ENCODE assay signal across 23 mouse cellular contexts in the genomic region with DNA sequence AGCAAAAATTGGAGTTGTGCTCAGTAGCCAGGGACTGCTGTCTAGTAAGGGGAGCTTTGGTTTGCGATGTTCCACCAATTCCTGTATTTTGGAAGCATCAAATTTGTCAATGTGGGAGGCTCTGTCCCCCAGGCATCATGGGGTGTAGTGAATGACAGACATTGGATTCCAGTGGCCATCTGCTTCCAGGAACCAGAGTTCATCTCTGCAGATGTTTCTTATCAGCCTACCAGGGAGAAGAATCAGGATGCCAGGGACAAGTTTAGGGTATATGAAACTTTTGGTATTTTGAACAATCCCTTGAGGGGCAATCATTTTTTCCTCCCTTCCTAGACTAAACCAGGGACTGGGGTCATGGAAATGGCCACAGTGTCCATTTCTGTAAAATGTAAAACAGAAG.
"Had no signal": no experiment of that assay in that cellular context is flagged by ENCODE, and none has a peak within 500 bp of the region (broad histone marks: within the 10 kb centered on the region; RNA-seq: fewer than 3 reads in every experiment).

No protein-coding gene starts in this region.

- DNase-seq: gastrocnemius, adult 2 months; gastrocnemius, postnatal 10 days; gastrocnemius, postnatal 25 days; heart, adult 18-20 months; heart, postnatal 10 days; heart, postnatal 4 days; kidney, adult 11 months; kidney, adult 2 months; kidney, adult 9 months; kidney, postnatal 10 days; kidney, postnatal 4 days had no signal

- H3K27ac ChIP-seq: heart, embryonic 10.5 days; hindbrain, embryonic 10.5 days; hindbrain, embryonic 12.5 days; hindbrain, embryonic 14.5 days; left cerebral cortex, adult 2 months; limb, embryonic 10.5 days; limb, embryonic 12.5 days had no signal

- H3K4me1 ChIP-seq: hindbrain, embryonic 10.5 days; hindbrain, embryonic 12.5 days; limb, embryonic 10.5 days; limb, embryonic 12.5 days had no signal

- ATAC-seq: hindbrain, embryonic 16.5 days; inflammation-experienced regulatory T-cells, adult 6 months; intestine, embryonic 16.5 days had no signal

- H3K4me2 ChIP-seq: heart, embryonic 12.5 days; hindbrain, embryonic 12.5 days; hindbrain, embryonic 14.5 days; limb, embryonic 12.5 days had no signal

- H3K27me3 ChIP-seq: heart, embryonic 12.5 days; hindbrain, embryonic 12.5 days; limb, embryonic 12.5 days had no signal

- H3K9me3 ChIP-seq: heart, embryonic 10.5 days; heart, embryonic 12.5 days; hindbrain, embryonic 10.5 days; hindbrain, embryonic 12.5 days; limb, embryonic 10.5 days; limb, embryonic 12.5 days had no signal

- H3K4me3 ChIP-seq: gastrocnemius, adult 2 months; heart, embryonic 10.5 days; heart, embryonic 12.5 days; hindbrain, embryonic 10.5 days; hindbrain, embryonic 12.5 days; layer of hippocampus, adult 2 months; left cerebral cortex, adult 2 months; limb, embryonic 10.5 days; limb, embryonic 12.5 days had no signal

- H3K9ac ChIP-seq: heart, embryonic 12.5 days; hindbrain, embryonic 12.5 days; hindbrain, embryonic 14.5 days; limb, embryonic 12.5 days had no signal
